Mouse (Mus musculus) liver, embryonic 11.5 days (tissue): ENCODE results near the gene Olfr1415. TPM values are rescaled to one million over a fixed set of nuclear protein-coding genes. Genes with fewer than 3 reads are reported as not detected.

Experiments used
- ATAC-seq: fragments of 200-750 bp; cut with Nextera tagmentation; replicated peaks from 2 replicates; pipeline ENCODE4 v1.8.0; 2017; ENCODE audit warnings: moderate number of reproducible peaks, mild to moderate bottlenecking, moderate TSS enrichment, moderate library complexity; ENCODE audit not compliant: low FRiP score
- DNase-seq: peaks from one replicate; pipeline ENCODE4 v3.0.0-alpha.2; 2017; ENCODE audit warnings: low spot score
- H3K27ac ChIP-seq: fragments of 300-500 bp; sonication (generic); 2 replicates; pipeline ENCODE4 v1.5.1; 2014; ENCODE audit warnings: mild to moderate bottlenecking, low read depth, low read length, control low read depth
- H3K27me3 ChIP-seq: fragments of 300-500 bp; sonication (generic); replicated peaks from 2 replicates; pipeline ENCODE4 v1.6.1; 2014; ENCODE audit warnings: low read length, mixed read lengths; ENCODE audit not compliant: control insufficient read depth, insufficient read depth
- H3K36me3 ChIP-seq: fragments of 300-500 bp; sonication (generic); 2 replicates; pipeline ENCODE4 v1.6.1; 2014; ENCODE audit warnings: mild to moderate bottlenecking, low read length, moderate library complexity, mixed read lengths; ENCODE audit not compliant: control insufficient read depth, insufficient read depth
- H3K4me1 ChIP-seq: fragments of 300-500 bp; sonication (generic); replicated peaks from 2 replicates; pipeline ENCODE4 v1.6.1; 2014; ENCODE audit warnings: low read length, mixed read lengths; ENCODE audit not compliant: control insufficient read depth, insufficient read depth
- H3K4me2 ChIP-seq: fragments of 300-500 bp; sonication (generic); 2 replicates; pipeline ENCODE4 v1.6.1; 2014; ENCODE audit warnings: mild to moderate bottlenecking, control low read depth, moderate library complexity
- H3K4me3 ChIP-seq: fragments of 300-500 bp; sonication (generic); 2 replicates; pipeline ENCODE4 v1.5.1; 2014; ENCODE audit warnings: low read depth, low read length, control low read depth
- H3K9ac ChIP-seq: fragments of 300-500 bp; sonication (generic); 2 replicates; pipeline ENCODE4 v1.6.1; 2014; ENCODE audit warnings: low read depth, low read length, control low read depth
- H3K9me3 ChIP-seq: fragments of 300-500 bp; sonication (generic); 2 replicates; pipeline ENCODE4 v1.6.1; 2016; ENCODE audit warnings: low read length, inconsistent platforms, mixed read lengths; ENCODE audit not compliant: control insufficient read depth
- WGBS: fragments of 180-500 bp; shearing (Covaris S2); extraction: QIAGEN DNeasy Blood & Tissue Kit; methylation state at CpG from one replicate; pipeline ENCODE4 v1.1.7; 2014; 5-methylcytosine and 5-hydroxymethylcytosine counted together
- polyA plus RNA-seq: library from polyadenylated mRNA; unstranded; fragments of >200 nt; fragmentation: Nextera tagmentation; extraction: Ambion mirVana; gene quantifications from 2 replicates; pipeline ENCODE4 v1.2.1, GENCODE M21; 2014

The Olfr1415 gene
- polyA plus RNA-seq, 1 experiment from 2014 or later, result not detected

- Histone ChIP-seq H3K27ac (no peak within 1 kb of the TSS), H3K36me3 (no peaks in the 10 kb centered on the region), H3K4me2 (no peak within 1 kb of the TSS), H3K4me1 (no peaks in the 10 kb centered on the region), H3K9me3 (no peaks in the 10 kb centered on the region), H3K9ac (no peak within 1 kb of the TSS), H3K27me3 (no peaks in the 10 kb centered on the region), H3K4me3 (no peak within 1 kb of the TSS)
- ATAC-seq (no peak), DNase-seq (no peak)
Measured at GRCm38 (mm10) chr1:92485013-92485412, 10.9 kb downstream of the Olfr1415 start, which contains the start of gene Olfr1416. Gene Olfr1416, minus strand, starts transcription at chr1:92485113.

- H3K36me3 ChIP-seq, result peaks cover 16% of the 10 kb centered on the region
- peak overlapping the region; percentile 93 for H3K9ac ChIP-seq
- H3K4me2 ChIP-seq, result peak overlapping the region; percentile 85
- no peaks in the 10 kb centered on the region for H3K9me3 ChIP-seq
- no peak for DNase-seq
- H3K4me1 ChIP-seq, result peaks cover 3% of the 10 kb centered on the region; the same call in 1 of the 2 replicates
- 0 out of 2 replicates have a peak, but pooled peaks cover 2% of the 10 kb centered on the region for H3K27me3 ChIP-seq
- H3K4me3 ChIP-seq, result peak overlapping the region; percentile 94
- WGBS, result 5% methylated on average over 10 of the region's 10 CpGs
- peak; percentile 67; the same call in 1 of the 2 replicates for ATAC-seq
- H3K27ac ChIP-seq, result no peak overlapping the region
Measured at GRCm38 (mm10) chr1:92474066-92474578, 21.8 kb downstream of the Olfr1415 start.

- Histone ChIP-seq H3K27ac (peak within 1 kb of the TSS; percentile 38), H3K27me3 (0 out of 2 replicates have a peak, but pooled peaks cover 2% of the 10 kb centered on the region)
- ATAC-seq, result peak; percentile 92
Measured at GRCm38 (mm10) chr1:92473165-92474041, 22.5 kb downstream of the Olfr1415 start, which contains the start of gene Ndufa10. Gene Ndufa10, minus strand, starts transcription at chr1:92473860.

GRCm38 (mm10) chr1:92468891-92469290 lies 27.0 kb downstream of the Olfr1415 start:
- peaks cover 42% of the 10 kb centered on the region for H3K36me3 ChIP-seq

More at GRCm38 (mm10) chr1:92473165-92474041, 22.5 kb downstream of the Olfr1415 start, which contains the start of gene Ndufa10:
- Histone ChIP-seq H3K4me3 (peak within 1 kb of the TSS; percentile 94), H3K9me3 (no peaks in the 10 kb centered on the region), H3K4me1 (peaks cover 3% of the 10 kb centered on the region; the same call in 1 of the 2 replicates), H3K4me2 (peak within 1 kb of the TSS; percentile 85), H3K36me3 (peaks cover 18% of the 10 kb centered on the region), H3K9ac (peak within 1 kb of the TSS; percentile 93)
- DNase-seq, result peak; percentile 97
- WGBS, result under 1% methylated on average over 67 of the region's 67 CpGs

GRCm38 (mm10) chr1:92458416-92458815 lies 37.5 kb downstream of the Olfr1415 start:
- WGBS, result 88% methylated on average over 6 of the region's 6 CpGs
- Histone ChIP-seq H3K9me3 (no peaks in the 10 kb centered on the region), H3K36me3 (peaks cover 57% of the 10 kb centered on the region), H3K9ac (no peak overlapping the region), H3K4me2 (no peak overlapping the region), H3K4me3 (no peak overlapping the region), H3K27me3 (no peaks in the 10 kb centered on the region), H3K27ac (no peak overlapping the region), H3K4me1 (no peaks in the 10 kb centered on the region)
- ATAC-seq (no peak), DNase-seq (no peak)

More at GRCm38 (mm10) chr1:92468891-92469290, 27.0 kb downstream of the Olfr1415 start:
- Histone ChIP-seq H3K9ac (no peak overlapping the region), H3K27me3 (no peaks in the 10 kb centered on the region), H3K27ac (no peak overlapping the region), H3K4me3 (no peak overlapping the region), H3K9me3 (no peaks in the 10 kb centered on the region), H3K4me1 (peaks cover 3% of the 10 kb centered on the region; the same call in 1 of the 2 replicates), H3K4me2 (no peak overlapping the region)
- 56% methylated on average over 4 of the region's 4 CpGs for WGBS
- no peak for ATAC-seq
- no peak for DNase-seq

- Histone ChIP-seq H3K4me2 (no peak overlapping the region), H3K9me3 (no peaks in the 10 kb centered on the region), H3K9ac (no peak overlapping the region), H3K4me3 (no peak overlapping the region), H3K27me3 (no peaks in the 10 kb centered on the region), H3K27ac (no peak overlapping the region), H3K4me1 (no peaks in the 10 kb centered on the region), H3K36me3 (peaks cover 54% of the 10 kb centered on the region)
- DNase-seq (no peak), ATAC-seq (no peak)
Measured at GRCm38 (mm10) chr1:92457758-92458157, 38.1 kb downstream of the Olfr1415 start.

- Histone ChIP-seq H3K36me3 (peaks cover 36% of the 10 kb centered on the region), H3K9me3 (no peaks in the 10 kb centered on the region), H3K4me2 (no peak overlapping the region), H3K27me3 (no peaks in the 10 kb centered on the region), H3K9ac (no peak overlapping the region), H3K27ac (no peak overlapping the region), H3K4me1 (no peaks in the 10 kb centered on the region), H3K4me3 (no peak overlapping the region)
- ATAC-seq (no peak), DNase-seq (no peak)
- 70% methylated on average over 8 of the region's 8 CpGs for WGBS
Measured at GRCm38 (mm10) chr1:92453751-92454445, 42.0 kb downstream of the Olfr1415 start.

- Histone ChIP-seq H3K27ac (no peak overlapping the region), H3K4me3 (no peak overlapping the region), H3K9ac (no peak overlapping the region), H3K27me3 (no peaks in the 10 kb centered on the region), H3K36me3 (peaks cover 32% of the 10 kb centered on the region), H3K4me1 (no peaks in the 10 kb centered on the region), H3K9me3 (no peaks in the 10 kb centered on the region), H3K4me2 (no peak overlapping the region)
- ATAC-seq, result no peak
- DNase-seq, result no peak
- WGBS, result 77% methylated on average over 3 of the region's 3 CpGs
Measured at GRCm38 (mm10) chr1:92448293-92448692, 47.6 kb downstream of the Olfr1415 start.
